Mouse (Mus musculus) retina, adult 2 months (tissue): ENCODE measurements around the gene Kmt2e.

Experiments
- DNase-seq: peaks from one replicate; pipeline ENCODE4 v3.0.0-alpha.2; 2012; ENCODE audit warnings: low read depth, low spot score

Gene Kmt2e

DNA sequence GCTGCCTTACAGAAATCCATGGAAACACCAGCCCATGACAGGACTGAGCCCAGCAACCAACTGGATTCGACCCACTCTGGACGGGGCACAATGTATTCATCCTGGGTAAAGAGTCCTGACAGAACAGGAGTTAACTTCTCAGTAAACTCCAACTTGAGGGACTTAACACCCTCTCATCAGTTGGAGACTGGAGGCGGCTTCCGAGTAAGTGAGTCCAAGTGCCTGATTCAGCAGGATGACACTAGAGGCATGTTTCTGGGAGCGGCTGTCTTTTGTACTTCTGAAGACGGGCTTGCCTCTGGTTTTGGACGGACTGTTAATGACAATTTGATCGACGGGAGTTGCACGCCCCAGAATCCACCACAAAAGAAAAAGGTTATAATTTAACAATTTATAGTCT is 63.7 kb downstream of the Kmt2e start:
- no peak for DNase-seq

DNA sequence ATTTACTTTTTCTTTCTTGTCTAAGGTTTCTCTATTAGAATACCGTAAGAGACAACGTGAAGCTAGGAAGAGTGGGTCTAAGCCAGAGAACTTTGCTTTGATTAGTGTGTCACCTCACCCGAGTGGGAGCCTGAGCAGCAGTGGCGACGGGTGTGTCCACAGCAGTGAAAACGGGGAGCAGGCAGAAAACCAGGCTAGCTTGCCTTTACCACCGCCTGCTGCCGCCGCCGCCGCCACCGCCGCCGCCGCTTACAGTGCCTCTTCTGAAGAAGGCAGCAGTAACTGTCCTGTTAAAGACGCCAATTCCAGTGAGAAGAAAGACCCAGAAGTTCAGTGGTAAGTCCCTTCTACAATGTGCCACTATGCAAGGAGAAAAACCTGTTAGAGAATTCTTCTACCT is 65.0 kb downstream of the Kmt2e start:
- no peak for DNase-seq

DNA sequence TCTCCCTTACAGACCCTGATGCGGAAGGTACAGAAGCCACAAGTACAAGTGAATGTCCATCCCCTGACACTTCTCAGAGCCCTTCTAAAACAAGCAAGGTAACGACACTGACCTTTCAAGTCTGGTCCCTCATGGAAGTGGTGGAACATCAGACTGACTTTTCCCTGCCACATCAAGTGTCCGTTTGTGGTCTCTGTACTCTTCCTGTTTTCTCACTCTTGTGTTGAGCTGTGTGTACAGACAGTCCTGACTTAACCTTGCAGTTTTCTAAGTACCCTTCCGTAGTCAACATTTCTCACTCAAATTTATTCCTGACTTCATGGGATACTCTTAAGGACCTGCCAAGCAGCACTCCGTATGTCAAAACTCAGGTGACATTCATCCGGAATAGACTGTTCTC is 66.5 kb downstream of the Kmt2e start:
- no peak for DNase-seq

DNA sequence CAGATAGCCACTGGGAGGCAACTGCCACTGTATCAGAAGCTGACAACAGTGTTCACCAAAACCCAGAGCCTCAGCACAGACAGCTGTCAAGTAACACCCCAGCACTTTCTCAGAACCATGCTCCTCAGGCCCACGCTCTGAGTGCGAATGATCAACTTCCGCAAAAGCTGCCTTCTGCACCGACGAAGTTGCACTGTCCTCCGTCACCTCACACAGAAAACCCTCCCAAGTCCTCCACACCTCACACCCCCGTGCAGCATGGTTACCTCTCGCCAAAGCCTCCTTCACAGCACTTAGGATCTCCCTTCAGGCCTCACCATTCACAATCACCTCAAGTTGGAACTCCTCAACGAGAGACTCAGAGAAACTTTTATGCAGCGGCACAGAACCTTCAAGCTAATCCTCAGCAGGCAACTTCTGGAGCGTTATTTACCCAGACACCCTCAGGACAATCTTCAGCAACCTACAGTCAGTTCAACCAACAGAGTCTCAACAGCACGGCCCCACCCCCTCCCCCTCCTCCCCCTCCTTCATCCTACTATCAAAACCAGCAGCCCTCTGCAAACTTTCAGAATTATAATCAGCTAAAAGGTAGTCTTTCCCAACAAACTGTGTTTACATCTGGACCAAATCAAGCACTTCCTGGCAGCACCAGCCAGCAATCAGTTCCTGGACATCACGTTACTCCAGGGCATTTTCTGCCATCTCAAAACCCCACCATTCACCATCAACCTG is 67.5 kb downstream of the Kmt2e start:
- DNase-seq: no peak

- no peak for DNase-seq
Observed at GRCm38 (mm10) chr5:23502317-23502937, 68.2 kb downstream of the Kmt2e start.

GRCm38 (mm10) chr5:23505578-23505977 is 71.3 kb downstream of the Kmt2e start:
- no peak for DNase-seq

DNA sequence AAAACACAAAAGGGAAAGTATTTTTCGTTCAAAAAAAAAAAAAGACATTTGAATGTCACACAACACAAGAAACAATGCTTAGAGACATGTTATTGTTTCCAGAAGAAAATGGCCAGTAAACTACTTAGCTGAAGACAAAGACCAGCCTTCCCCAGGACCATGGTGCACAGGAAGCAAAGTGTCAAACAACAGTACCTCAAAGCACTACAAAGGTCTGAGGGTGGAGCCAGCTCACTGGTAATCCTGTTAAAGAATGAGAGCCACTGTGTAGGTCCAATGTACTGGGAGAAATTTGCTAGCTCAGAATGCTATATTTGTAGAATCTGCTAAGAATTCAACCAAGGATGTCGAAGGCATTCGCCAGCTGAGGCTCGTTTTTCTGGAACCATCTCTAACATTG is 73.0 kb downstream of the Kmt2e start:
- no peak for DNase-seq

GRCm38 (mm10) chr5:23508630-23509029 is 74.4 kb downstream of the Kmt2e start:
- no peak for DNase-seq

- no peak for DNase-seq
Observed at GRCm38 (mm10) chr5:23511456-23511855, 77.2 kb downstream of the Kmt2e start.

DNA sequence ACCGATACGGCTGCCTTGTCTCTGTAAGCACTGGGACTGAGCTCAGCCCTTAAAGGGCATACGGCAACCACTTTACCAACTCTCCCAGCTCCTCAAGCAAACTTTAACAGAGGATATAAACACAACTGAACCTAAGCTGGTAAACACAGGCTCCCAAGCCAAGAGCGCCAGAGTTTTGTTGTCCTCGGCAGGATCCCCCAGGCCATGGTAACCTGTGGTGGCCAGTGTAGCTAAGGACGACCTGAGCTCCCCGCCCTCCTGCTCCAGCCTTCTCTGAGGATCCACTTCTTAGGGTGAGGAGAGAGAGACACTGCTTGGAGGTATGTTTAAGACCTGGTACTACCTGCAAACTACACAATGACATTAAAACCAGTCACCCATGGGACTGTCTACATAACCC is 78.3 kb downstream of the Kmt2e start:
- no peak for DNase-seq

GRCm38 (mm10) chr5:23513468-23513867 is 79.2 kb downstream of the Kmt2e start:
- no peak for DNase-seq

- no peak for DNase-seq
Observed at GRCm38 (mm10) chr5:23515038-23515437, 80.8 kb downstream of the Kmt2e start.

DNA sequence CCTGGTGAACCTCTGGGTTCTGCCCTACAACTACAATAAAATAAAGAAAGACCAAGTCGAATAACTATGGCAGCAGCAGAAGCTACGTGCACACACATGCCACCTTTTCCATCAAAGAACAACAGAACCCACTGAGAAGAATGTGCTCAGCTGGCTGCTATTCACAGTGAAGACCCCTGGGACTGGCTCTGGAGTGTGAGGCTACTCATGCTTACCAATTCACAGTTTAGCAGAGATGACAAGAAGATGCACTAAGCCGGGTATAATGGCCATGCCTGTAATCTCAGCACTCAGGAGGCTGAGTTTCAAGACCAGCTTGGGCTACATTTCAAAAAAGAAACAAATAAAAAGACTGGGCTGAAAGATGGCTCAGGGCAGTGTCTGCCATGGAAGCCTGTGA is 82.7 kb downstream of the Kmt2e start:
- no peak for DNase-seq

DNA sequence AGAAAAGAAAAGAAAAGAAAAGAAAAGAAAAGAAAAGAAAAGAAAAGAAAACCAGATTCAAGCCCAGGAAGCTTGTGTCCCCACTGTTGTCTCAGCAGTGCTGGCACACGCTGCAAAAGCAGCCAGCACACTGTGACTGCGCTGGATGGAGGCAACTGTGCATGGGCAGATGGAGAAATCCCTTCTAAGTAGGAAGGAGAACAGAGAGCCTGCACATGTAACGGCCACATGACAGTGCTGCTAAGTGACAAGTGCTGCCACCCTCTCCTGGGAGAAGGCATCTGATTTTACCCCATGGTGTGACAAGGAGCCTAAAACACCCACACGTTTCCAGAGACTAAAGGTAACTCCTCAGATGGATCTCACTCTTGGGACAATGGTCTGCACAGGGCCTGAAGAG is 83.6 kb downstream of the Kmt2e start:
- no peak for DNase-seq

GRCm38 (mm10) chr5:23518673-23519072 is 84.4 kb downstream of the Kmt2e start:
- DNase-seq: no peak

DNA sequence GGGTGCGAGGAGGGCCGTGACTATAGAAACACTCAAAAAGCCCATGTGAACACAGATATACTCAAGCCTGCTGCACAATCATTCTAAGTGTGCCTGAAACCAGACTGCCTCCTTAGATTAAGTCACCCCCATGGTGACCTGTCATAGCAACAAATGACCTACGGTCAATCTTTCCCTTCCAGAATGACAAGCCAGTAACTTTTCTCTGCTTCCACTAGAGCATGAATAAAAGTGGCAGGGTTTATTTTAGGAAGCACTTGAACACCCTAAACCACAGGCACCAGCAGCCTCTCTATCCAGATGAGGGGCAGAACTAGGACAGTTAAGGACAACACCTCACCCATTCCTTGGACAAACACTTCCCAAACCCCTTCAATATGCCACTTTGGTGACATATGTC is 85.4 kb downstream of the Kmt2e start:
- no peak for DNase-seq

GRCm38 (mm10) chr5:23521645-23522044 is 87.4 kb downstream of the Kmt2e start:
- no peak for DNase-seq

DNA sequence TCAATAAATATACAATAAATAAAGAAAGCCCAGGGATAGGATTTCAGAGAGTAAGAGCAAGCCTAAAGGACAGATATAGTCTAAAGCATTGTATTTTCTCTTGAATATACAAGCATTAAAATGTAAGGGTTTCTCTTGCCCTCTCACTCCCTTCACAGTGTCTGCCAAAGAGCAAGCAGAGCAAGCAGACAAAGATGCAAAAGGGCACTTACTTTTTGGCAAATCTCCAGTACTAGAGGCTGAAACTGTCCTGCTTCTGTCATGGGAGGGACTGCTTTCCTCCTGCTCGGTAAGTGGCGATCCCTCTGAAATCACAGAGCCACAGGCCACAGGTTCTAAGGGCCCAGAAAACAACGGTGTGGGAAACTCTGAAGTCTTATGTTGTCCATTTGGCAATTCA is 89.7 kb downstream of the Kmt2e start:
- no peak for DNase-seq

DNA sequence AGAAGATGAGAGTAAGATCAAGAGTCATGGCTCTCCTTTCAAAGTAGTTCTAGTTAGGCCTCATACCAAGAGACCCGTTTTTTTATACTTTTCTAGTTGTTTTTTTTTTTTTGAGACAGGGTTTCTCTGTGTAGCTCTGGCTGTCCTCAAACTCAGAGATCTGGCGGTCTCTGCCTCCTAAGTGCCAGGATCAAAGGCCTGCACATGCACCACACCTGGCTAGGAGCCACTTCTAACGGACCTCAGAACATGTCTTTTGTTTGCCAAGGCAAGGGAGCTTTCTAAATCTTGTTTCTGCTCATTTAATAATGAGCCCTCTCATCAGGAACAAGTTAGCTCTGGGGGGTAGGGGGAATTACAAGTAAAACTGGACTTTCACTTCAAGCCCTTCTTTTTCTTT is 90.4 kb downstream of the Kmt2e start:
- DNase-seq: no peak

DNA sequence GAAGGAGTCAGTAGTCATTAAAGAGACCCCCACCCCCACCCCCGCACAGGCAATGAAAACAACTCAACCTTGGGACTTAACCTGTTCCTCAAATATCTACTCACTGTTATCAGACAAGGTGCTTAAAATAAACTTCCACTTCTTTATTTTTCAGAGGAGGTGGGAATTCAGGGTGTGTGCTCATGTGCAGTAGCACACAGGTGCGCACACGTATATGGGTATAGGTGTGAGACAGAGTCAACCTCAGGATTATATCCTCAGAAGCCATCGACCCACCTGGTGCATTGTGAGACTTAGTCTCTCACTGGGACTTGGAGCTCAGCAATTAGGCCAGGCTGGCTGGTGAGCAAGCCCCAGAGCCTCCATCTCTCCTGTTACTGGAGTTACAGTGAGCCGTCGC is 96.9 kb downstream of the Kmt2e start:
- no peak for DNase-seq

- no peak for DNase-seq
Observed at GRCm38 (mm10) chr5:23531541-23532096, 97.4 kb downstream of the Kmt2e start.

DNA sequence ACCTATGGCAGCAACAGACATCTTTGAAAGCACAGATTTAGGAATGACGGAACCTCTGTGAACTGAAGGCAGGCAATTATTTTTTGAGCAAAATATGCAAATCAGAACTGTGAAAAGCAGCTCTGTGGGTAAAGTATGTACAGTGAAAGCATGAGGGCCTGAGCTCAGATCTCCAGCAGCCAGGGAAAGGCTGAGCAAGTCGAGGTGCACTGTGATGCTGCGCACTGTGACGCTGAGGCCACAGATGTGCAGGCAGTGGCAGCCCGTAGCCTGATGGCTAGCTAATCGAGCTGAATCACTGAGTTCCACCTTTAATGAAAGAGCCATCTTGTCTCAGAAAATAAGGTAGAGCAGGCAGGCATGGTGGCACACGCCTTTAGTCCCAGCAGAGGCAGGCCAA is 101.5 kb downstream of the Kmt2e start:
- DNase-seq: no peak

- no peak for DNase-seq
Observed at GRCm38 (mm10) chr5:23551687-23552086, 117.4 kb downstream of the Kmt2e start.
